Mouse (Mus musculus): Measurements from ENCODE around the gene Sorbs1. TPM values are rescaled to one million over a fixed set of nuclear protein-coding genes. Genes with fewer than 3 reads are reported as not detected.

Gene Sorbs1
- polyA plus RNA-seq, 2 experiments = 11.3 to 31.0 TPM

- Histone ChIP-seq H3K36me3 (replicated peaks; ENCODE audit: control insufficient read depth, insufficient read depth, low read depth) (peaks cover 4% of the 10 kb centered on the region; the same call in 1 of the 2 replicates), H3K9me3 (ENCODE audit: control insufficient read depth, low read length) (no peaks in the 10 kb centered on the region), H3K27ac (no peak overlapping the region), H3K9ac (replicated peaks) (no peak overlapping the region), H3K4me2 (ENCODE audit: low read depth) (no peak overlapping the region), H3K4me1 (replicated peaks; ENCODE audit: control insufficient read depth in 2 of 2, insufficient read depth in 2 of 2, low read length in 1 of 2) (no peaks in the 10 kb centered on the region), H3K4me3 (ENCODE audit: insufficient read depth in 1 of 2, low read depth in 2 of 2, low read length in 2 of 2) (no peak overlapping the region), H3K27me3 (ENCODE audit: control insufficient read depth, insufficient read depth, low read length) (no peaks in the 10 kb centered on the region)
- 67% methylated on average over 16 of the region's 16 CpGs for WGBS (ENCODE audit: insufficient replicate concordance)
- no peak for TF ChIP-seq CTCF (IDR thresholded peaks at IDR 0.05; ENCODE audit: low read depth)
- TF ChIP-seq EP300 (IDR thresholded peaks at IDR 0.05; ENCODE audit: low read depth) = no peak
- ATAC-seq (ENCODE audit: insufficient read depth) (no peak), DNase-seq (ENCODE audit: low read depth in 3 of 3, low spot score in 3 of 3) (no peak)
Measured at GRCm38 (mm10) chr19:40349713-40350671, 163.6 kb downstream of the Sorbs1 start.

- TF ChIP-seq CTCF (IDR thresholded peaks at IDR 0.05; ENCODE audit: low read depth) = no peak
- no peak for TF ChIP-seq EP300 (IDR thresholded peaks at IDR 0.05; ENCODE audit: low read depth)
- Histone ChIP-seq H3K4me2 (ENCODE audit: low read depth) (no peak overlapping the region), H3K9ac (replicated peaks) (no peak overlapping the region), H3K4me3 (ENCODE audit: insufficient read depth in 1 of 2, low read depth in 2 of 2, low read length in 2 of 2) (no peak overlapping the region), H3K4me1 (replicated peaks; ENCODE audit: control insufficient read depth in 2 of 2, insufficient read depth in 2 of 2, low read length in 1 of 2) (no peaks in the 10 kb centered on the region), H3K36me3 (replicated peaks; ENCODE audit: control insufficient read depth, insufficient read depth, low read depth) (peaks cover 4% of the 10 kb centered on the region; the same call in 1 of the 2 replicates), H3K27ac (no peak overlapping the region), H3K27me3 (ENCODE audit: control insufficient read depth, insufficient read depth, low read length) (no peaks in the 10 kb centered on the region), H3K9me3 (ENCODE audit: control insufficient read depth, low read length) (no peaks in the 10 kb centered on the region)
- WGBS (ENCODE audit: insufficient replicate concordance) = 66% methylated on average over 3 of the region's 3 CpGs
- ATAC-seq (ENCODE audit: insufficient read depth) = no peak
- DNase-seq (ENCODE audit: low read depth in 3 of 3, low spot score in 3 of 3) = no peak
Measured at GRCm38 (mm10) chr19:40349281-40349680, 164.3 kb downstream of the Sorbs1 start.

GRCm38 (mm10) chr19:40348652-40349051 lies 164.9 kb downstream of the Sorbs1 start:
- no peaks in the 10 kb centered on the region for H3K4me1 ChIP-seq (replicated peaks; ENCODE audit: control insufficient read depth in 2 of 2, insufficient read depth in 2 of 2, low read length in 1 of 2)
- H3K4me3 ChIP-seq (ENCODE audit: insufficient read depth in 1 of 2, low read depth in 2 of 2, low read length in 2 of 2) = no peak overlapping the region
- 63% methylated on average over 2 of the region's 2 CpGs for WGBS (ENCODE audit: insufficient replicate concordance)
- no peak for DNase-seq (ENCODE audit: low read depth in 3 of 3, low spot score in 3 of 3)
- no peaks in the 10 kb centered on the region for H3K27me3 ChIP-seq (ENCODE audit: control insufficient read depth, insufficient read depth, low read length)
- peaks cover 4% of the 10 kb centered on the region; the same call in 1 of the 2 replicates for H3K36me3 ChIP-seq (replicated peaks; ENCODE audit: control insufficient read depth, insufficient read depth, low read depth)
- H3K4me2 ChIP-seq (ENCODE audit: low read depth) = no peak overlapping the region
- H3K27ac ChIP-seq = no peak overlapping the region
- ATAC-seq (ENCODE audit: insufficient read depth) = no peak
- H3K9ac ChIP-seq (replicated peaks) = no peak overlapping the region
- no peaks in the 10 kb centered on the region for H3K9me3 ChIP-seq (ENCODE audit: control insufficient read depth, low read length)
- no peak for TF ChIP-seq EP300 (IDR thresholded peaks at IDR 0.05; ENCODE audit: low read depth)
- TF ChIP-seq CTCF (IDR thresholded peaks at IDR 0.05; ENCODE audit: low read depth) = no peak

- DNase-seq (ENCODE audit: low read depth in 3 of 3, low spot score in 3 of 3) = no peak
- no peak overlapping the region for H3K4me2 ChIP-seq (ENCODE audit: low read depth)
- no peaks in the 10 kb centered on the region for H3K9me3 ChIP-seq (ENCODE audit: control insufficient read depth, low read length)
- H3K4me3 ChIP-seq (ENCODE audit: insufficient read depth in 1 of 2, low read depth in 2 of 2, low read length in 2 of 2) = no peak overlapping the region
- no peak for ATAC-seq (ENCODE audit: insufficient read depth)
- H3K9ac ChIP-seq (replicated peaks) = no peak overlapping the region
- H3K27ac ChIP-seq = no peak overlapping the region
- TF ChIP-seq EP300 (IDR thresholded peaks at IDR 0.05; ENCODE audit: low read depth) (no peak), CTCF (IDR thresholded peaks at IDR 0.05; ENCODE audit: low read depth) (no peak)
- peaks cover 4% of the 10 kb centered on the region; the same call in 1 of the 2 replicates for H3K36me3 ChIP-seq (replicated peaks; ENCODE audit: control insufficient read depth, insufficient read depth, low read depth)
- H3K27me3 ChIP-seq (ENCODE audit: control insufficient read depth, insufficient read depth, low read length) = no peaks in the 10 kb centered on the region
- WGBS (ENCODE audit: insufficient replicate concordance) = 78% methylated on average over 7 of the region's 7 CpGs
- no peaks in the 10 kb centered on the region for H3K4me1 ChIP-seq (replicated peaks; ENCODE audit: control insufficient read depth in 2 of 2, insufficient read depth in 2 of 2, low read length in 1 of 2)
Measured at GRCm38 (mm10) chr19:40348175-40348574, 165.4 kb downstream of the Sorbs1 start.

- Histone ChIP-seq H3K9me3 (ENCODE audit: control insufficient read depth, low read length) (no peaks in the 10 kb centered on the region), H3K27ac (no peak overlapping the region), H3K4me2 (ENCODE audit: low read depth) (no peak overlapping the region), H3K27me3 (ENCODE audit: control insufficient read depth, insufficient read depth, low read length) (no peaks in the 10 kb centered on the region), H3K4me1 (replicated peaks; ENCODE audit: control insufficient read depth in 2 of 2, insufficient read depth in 2 of 2, low read length in 1 of 2) (no peaks in the 10 kb centered on the region), H3K36me3 (replicated peaks; ENCODE audit: control insufficient read depth, insufficient read depth, low read depth) (peaks cover 4% of the 10 kb centered on the region; the same call in 1 of the 2 replicates), H3K4me3 (ENCODE audit: insufficient read depth in 1 of 2, low read depth in 2 of 2, low read length in 2 of 2) (no peak overlapping the region), H3K9ac (replicated peaks) (no peak overlapping the region)
- ATAC-seq (ENCODE audit: insufficient read depth) (no peak), DNase-seq (ENCODE audit: low read depth in 3 of 3, low spot score in 3 of 3) (no peak)
- WGBS (ENCODE audit: insufficient replicate concordance) = 73% methylated on average over 3 of the region's 3 CpGs
- TF ChIP-seq CTCF (IDR thresholded peaks at IDR 0.05; ENCODE audit: low read depth) (no peak), EP300 (IDR thresholded peaks at IDR 0.05; ENCODE audit: low read depth) (no peak)
Measured at GRCm38 (mm10) chr19:40346908-40347307, 166.7 kb downstream of the Sorbs1 start.

All from liver, embryonic 14.5 days (tissue).